Mouse (Mus musculus): ENCODE measurements at regions not wholly inside any gene's neighbourhood (a gene's known extent, or its start where the extent isn't known, plus 50 kb on each side); places are given as distances from the start of the nearest gene placed in this dataset.

DNA sequence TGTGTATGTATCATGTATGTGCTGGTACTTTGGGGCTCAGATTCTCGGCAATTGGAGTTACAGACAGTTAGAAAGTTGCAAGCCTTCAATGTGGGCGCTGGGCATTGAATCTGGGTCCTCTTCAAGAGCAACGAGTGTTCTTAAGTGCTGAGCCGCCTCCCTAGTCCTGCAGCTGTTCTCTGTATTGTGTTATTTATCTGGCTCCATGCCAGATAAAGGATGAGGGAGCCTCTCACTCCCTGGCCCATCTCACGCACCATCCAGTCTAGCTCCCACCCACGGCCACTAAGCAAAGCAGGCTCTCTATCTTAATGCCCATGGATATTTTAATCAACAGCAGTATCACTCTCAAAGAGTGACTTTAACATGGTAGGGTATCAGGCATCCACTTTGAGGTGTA, 84.2 kb downstream of the Cartpt start:
- H3K4me2 ChIP-seq (ENCODE audit: low read depth), result no peak overlapping the region
- H3K9me3 ChIP-seq (ENCODE audit: control insufficient read depth, low read length), result no peaks in the 10 kb centered on the region
- no peak overlapping the region for H3K9ac ChIP-seq (replicated peaks)
- H3K4me3 ChIP-seq (ENCODE audit: insufficient read depth in 1 of 2, low read depth in 2 of 2, low read length in 2 of 2), result no peak overlapping the region
- WGBS (ENCODE audit: insufficient replicate concordance), result 50% methylated on average over 6 of the region's 6 CpGs
- no peak overlapping the region for H3K27ac ChIP-seq
- ATAC-seq (ENCODE audit: insufficient read depth) (no peak), DNase-seq (ENCODE audit: low read depth in 3 of 3, low spot score in 3 of 3) (no peak)
- no peaks in the 10 kb centered on the region for H3K36me3 ChIP-seq (replicated peaks; ENCODE audit: control insufficient read depth, insufficient read depth, low read depth)
- H3K4me1 ChIP-seq (replicated peaks; ENCODE audit: control insufficient read depth in 2 of 2, insufficient read depth in 2 of 2, low read length in 1 of 2), result no peaks in the 10 kb centered on the region
- no peaks in the 10 kb centered on the region for H3K27me3 ChIP-seq (ENCODE audit: control insufficient read depth, insufficient read depth, low read length)
- TF ChIP-seq CTCF (IDR thresholded peaks at IDR 0.05; ENCODE audit: low read depth) (no peak), EP300 (IDR thresholded peaks at IDR 0.05; ENCODE audit: low read depth) (no peak)

DNA sequence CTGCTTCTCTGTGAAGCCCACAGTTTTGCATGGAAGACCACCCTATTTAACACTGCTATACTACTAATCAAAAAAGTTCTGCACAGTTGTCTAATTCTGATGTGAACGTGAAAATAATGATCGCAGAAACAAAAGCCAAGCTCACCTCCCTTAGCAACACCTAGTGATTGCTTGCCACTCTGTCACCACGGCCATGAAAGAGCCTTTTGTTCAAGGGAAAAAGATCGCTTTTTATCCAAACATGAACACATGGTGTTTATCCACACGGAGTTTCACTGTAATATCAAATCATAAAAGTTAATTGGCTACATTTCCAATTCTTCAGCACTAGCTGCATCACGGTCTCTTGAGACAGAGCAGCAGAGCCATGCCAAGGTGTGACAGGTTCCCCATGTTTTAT, 85.1 kb downstream of the Cartpt start:
- Histone ChIP-seq H3K27ac (no peak overlapping the region), H3K4me2 (ENCODE audit: low read depth) (no peak overlapping the region), H3K9me3 (ENCODE audit: control insufficient read depth, low read length) (no peaks in the 10 kb centered on the region), H3K4me3 (ENCODE audit: insufficient read depth in 1 of 2, low read depth in 2 of 2, low read length in 2 of 2) (no peak overlapping the region), H3K36me3 (replicated peaks; ENCODE audit: control insufficient read depth, insufficient read depth, low read depth) (no peaks in the 10 kb centered on the region), H3K9ac (replicated peaks) (no peak overlapping the region), H3K4me1 (replicated peaks; ENCODE audit: control insufficient read depth in 2 of 2, insufficient read depth in 2 of 2, low read length in 1 of 2) (no peaks in the 10 kb centered on the region), H3K27me3 (ENCODE audit: control insufficient read depth, insufficient read depth, low read length) (no peaks in the 10 kb centered on the region)
- DNase-seq (ENCODE audit: low read depth in 3 of 3, low spot score in 3 of 3) (no peak), ATAC-seq (ENCODE audit: insufficient read depth) (no peak)
- TF ChIP-seq CTCF (IDR thresholded peaks at IDR 0.05; ENCODE audit: low read depth), result no peak
- no peak for TF ChIP-seq EP300 (IDR thresholded peaks at IDR 0.05; ENCODE audit: low read depth)
- 71% methylated on average over 6 of the region's 6 CpGs for WGBS (ENCODE audit: insufficient replicate concordance)

DNA sequence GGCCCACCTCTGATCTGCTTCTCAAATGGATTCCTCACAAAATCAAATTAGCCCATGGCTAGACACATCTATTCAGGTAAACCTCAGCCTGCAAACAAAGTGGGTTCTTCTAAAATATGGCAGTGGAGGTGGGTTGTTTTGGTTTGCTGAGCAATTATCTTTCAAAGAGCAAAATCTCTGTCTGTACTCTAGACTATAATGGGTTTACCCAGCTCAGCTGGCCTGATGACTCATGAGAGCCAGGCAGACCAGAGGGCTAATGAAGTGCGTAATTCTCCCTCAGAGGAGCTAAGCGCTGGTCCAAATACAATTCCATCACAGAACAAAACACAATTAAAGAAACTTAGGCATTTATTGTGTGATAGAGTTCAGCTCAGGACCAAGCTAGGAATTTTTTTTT, 86.1 kb downstream of the Cartpt start:
- no peaks in the 10 kb centered on the region for H3K36me3 ChIP-seq (replicated peaks; ENCODE audit: control insufficient read depth, insufficient read depth, low read depth)
- no peak for DNase-seq (ENCODE audit: low read depth in 3 of 3, low spot score in 3 of 3)
- no peak overlapping the region for H3K4me3 ChIP-seq (ENCODE audit: insufficient read depth in 1 of 2, low read depth in 2 of 2, low read length in 2 of 2)
- H3K4me2 ChIP-seq (ENCODE audit: low read depth), result no peak overlapping the region
- H3K4me1 ChIP-seq (replicated peaks; ENCODE audit: control insufficient read depth in 2 of 2, insufficient read depth in 2 of 2, low read length in 1 of 2), result no peaks in the 10 kb centered on the region
- no peak for ATAC-seq (ENCODE audit: insufficient read depth)
- TF ChIP-seq CTCF (IDR thresholded peaks at IDR 0.05; ENCODE audit: low read depth), result no peak
- TF ChIP-seq EP300 (IDR thresholded peaks at IDR 0.05; ENCODE audit: low read depth), result no peak
- no peak overlapping the region for H3K27ac ChIP-seq
- no peaks in the 10 kb centered on the region for H3K27me3 ChIP-seq (ENCODE audit: control insufficient read depth, insufficient read depth, low read length)
- no peak overlapping the region for H3K9ac ChIP-seq (replicated peaks)
- WGBS (ENCODE audit: insufficient replicate concordance), result 71% methylated on average over 2 of the region's 2 CpGs
- no peaks in the 10 kb centered on the region for H3K9me3 ChIP-seq (ENCODE audit: control insufficient read depth, low read length)

DNA sequence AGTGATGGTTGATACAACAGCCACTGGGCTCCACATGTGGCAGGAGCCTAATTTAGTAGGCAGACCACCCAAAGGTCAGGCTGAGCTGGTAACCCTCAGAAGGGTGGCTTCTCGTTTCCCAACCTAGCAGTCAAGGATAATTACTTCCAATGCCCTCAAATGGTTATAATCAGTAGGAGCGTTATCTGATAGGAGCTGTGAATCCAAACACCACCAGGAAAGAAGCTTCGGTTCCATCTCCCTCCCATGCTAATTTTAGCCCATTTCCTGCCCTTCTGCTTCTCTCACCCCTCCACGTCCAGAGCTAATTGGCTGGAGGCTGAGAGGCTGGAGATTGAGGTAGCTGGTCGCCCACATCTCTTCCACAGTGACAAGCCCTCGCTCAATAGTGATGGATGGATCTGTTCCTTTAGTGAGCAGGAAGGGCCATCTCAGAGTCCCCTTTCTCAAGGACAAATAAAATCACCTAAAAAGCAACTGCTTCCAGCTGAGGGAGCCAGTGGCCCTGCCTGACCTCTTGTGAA, 86.8 kb downstream of the Cartpt start:
- no peak for DNase-seq (ENCODE audit: low read depth in 3 of 3, low spot score in 3 of 3)
- Histone ChIP-seq H3K4me2 (ENCODE audit: low read depth) (no peak overlapping the region), H3K27me3 (ENCODE audit: control insufficient read depth, insufficient read depth, low read length) (no peaks in the 10 kb centered on the region), H3K9ac (replicated peaks) (no peak overlapping the region), H3K27ac (no peak overlapping the region), H3K9me3 (ENCODE audit: control insufficient read depth, low read length) (no peaks in the 10 kb centered on the region), H3K4me1 (replicated peaks; ENCODE audit: control insufficient read depth in 2 of 2, insufficient read depth in 2 of 2, low read length in 1 of 2) (no peaks in the 10 kb centered on the region), H3K36me3 (replicated peaks; ENCODE audit: control insufficient read depth, insufficient read depth, low read depth) (no peaks in the 10 kb centered on the region), H3K4me3 (ENCODE audit: insufficient read depth in 1 of 2, low read depth in 2 of 2, low read length in 2 of 2) (no peak overlapping the region)
- WGBS (ENCODE audit: insufficient replicate concordance), result 24% methylated on average over 6 of the region's 6 CpGs
- no peak for TF ChIP-seq CTCF (IDR thresholded peaks at IDR 0.05; ENCODE audit: low read depth)
- ATAC-seq (ENCODE audit: insufficient read depth), result no peak

GRCm38 (mm10) chr13:99794448-99794847, 106.4 kb downstream of the Cartpt start:
- H3K4me1 ChIP-seq (replicated peaks; ENCODE audit: control insufficient read depth in 2 of 2, insufficient read depth in 2 of 2, low read length in 1 of 2), result no peaks in the 10 kb centered on the region
- WGBS (ENCODE audit: insufficient replicate concordance), result 66% methylated on average over 6 of the region's 6 CpGs
- no peak overlapping the region for H3K4me3 ChIP-seq (ENCODE audit: insufficient read depth in 1 of 2, low read depth in 2 of 2, low read length in 2 of 2)
- H3K9ac ChIP-seq (replicated peaks), result no peak overlapping the region
- no peaks in the 10 kb centered on the region for H3K27me3 ChIP-seq (ENCODE audit: control insufficient read depth, insufficient read depth, low read length)
- H3K9me3 ChIP-seq (ENCODE audit: control insufficient read depth, low read length), result no peaks in the 10 kb centered on the region
- no peak overlapping the region for H3K27ac ChIP-seq
- ATAC-seq (ENCODE audit: insufficient read depth) (no peak), DNase-seq (ENCODE audit: low read depth in 3 of 3, low spot score in 3 of 3) (no peak)
- H3K36me3 ChIP-seq (replicated peaks; ENCODE audit: control insufficient read depth, insufficient read depth, low read depth), result no peaks in the 10 kb centered on the region
- H3K4me2 ChIP-seq (ENCODE audit: low read depth), result no peak overlapping the region
- TF ChIP-seq CTCF (IDR thresholded peaks at IDR 0.05; ENCODE audit: low read depth), result no peak
- TF ChIP-seq EP300 (IDR thresholded peaks at IDR 0.05; ENCODE audit: low read depth), result no peak
